Mouse (Mus musculus) lung, adult 18-20 months (tissue): Measurements from ENCODE around the gene Lrmda.

Experiments used
- DNase-seq, 2 experiments: peaks; one replicate each; pipeline ENCODE4 v3.0.0; 2022; ENCODE audit warnings: mixed read lengths in 2 of 2

Gene Lrmda

DNA sequence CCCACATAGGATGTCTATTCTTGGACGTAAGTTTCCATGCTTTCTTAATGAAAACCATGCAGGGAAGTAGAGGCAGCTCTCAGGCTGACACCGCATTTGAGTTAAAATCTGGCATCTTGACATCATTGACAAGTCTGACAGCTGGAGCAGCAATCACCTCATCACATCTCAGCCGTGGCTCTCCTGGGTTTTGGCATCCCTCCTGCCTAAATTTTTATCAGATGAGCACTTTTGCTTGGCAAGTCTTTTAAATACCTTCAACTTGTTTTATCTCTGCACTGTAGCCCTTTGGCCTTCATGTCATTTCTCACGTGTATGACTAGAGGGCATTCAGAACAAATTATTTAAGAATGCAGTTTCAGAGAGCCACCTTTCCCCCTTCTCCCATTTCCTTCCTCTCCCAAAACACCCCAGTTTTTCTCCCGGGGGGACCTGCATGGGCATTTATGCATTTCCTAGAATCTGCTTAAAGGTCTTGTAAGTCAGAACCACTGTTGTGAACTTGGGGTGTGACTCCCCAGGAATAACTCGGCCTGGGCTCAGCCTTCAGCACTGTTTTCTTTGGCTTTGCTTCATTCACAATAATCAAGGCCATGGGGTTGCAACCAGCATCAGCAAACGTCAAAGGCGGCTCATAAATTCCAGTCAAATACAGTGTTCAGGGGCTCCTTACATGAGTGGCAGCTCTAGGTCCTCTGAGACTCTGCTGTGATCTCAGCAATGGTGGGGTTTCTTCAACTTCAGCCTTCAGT lies 975.8 kb downstream of the Lrmda start:
- no peak for DNase-seq

DNA sequence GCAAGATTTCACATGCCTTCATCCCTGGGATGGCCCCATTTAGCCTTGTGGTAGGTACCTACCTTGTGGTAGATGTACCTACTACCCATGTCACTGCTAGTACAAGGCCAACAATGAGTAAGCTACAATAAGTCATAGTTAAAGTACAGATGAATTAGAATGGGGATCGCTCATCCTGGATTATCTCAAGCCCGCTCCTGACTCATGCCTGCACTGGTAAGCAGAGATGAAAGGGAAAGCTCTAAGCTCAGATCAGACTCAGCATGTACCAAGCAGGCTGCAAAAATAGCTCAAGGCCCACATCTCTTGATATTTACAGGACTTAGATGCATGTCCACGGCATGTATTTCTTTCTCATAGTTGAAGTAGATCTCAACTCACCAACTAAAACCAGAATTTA lies 979.4 kb downstream of the Lrmda start:
- no peak for DNase-seq

DNA sequence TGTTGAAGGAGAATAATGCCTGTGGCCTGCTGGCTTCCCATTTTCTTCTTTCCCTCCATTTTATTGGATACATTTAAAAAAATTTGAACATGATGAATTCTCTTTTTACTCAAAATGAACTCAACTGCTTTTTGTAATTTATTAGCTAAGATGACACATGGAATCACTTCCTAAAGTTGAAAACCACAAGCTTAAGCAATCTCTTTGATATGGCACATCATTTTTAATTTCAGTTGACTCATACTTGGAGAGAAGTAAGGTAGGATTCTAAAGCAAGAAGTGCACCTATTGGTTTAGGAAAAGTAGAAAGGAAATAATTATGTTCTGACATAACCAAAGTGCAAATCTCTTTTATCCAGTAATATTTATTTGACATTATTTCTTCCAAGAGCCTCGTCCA lies 992.5 kb downstream of the Lrmda start:
- no peak for DNase-seq

DNA sequence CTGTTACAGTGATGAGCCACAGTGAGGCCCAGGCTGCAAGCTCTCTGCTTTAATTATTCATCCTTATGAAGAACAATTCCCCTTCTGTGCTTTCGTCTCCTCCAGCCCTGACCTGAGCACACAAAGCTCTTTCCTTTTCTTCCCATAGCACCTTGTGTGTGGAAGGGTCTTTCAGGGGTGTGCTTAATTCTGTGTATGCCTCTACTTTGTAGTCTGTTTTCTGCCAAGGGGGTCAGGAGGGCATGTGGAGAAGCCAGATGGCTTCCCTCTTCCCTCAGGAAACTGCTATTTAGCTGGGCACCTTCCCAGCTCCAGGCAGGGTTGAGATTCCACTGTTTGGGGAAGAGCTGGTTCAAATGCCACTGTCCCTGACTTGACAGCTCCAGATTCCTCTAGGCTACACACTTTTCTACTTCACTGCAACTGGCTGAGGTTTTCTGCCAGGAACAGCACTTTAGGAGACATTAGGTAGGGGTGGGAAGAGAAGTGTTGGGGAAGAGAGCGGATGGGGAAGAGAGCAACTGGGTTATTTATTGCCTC lies 995.3 kb downstream of the Lrmda start:
- peak in 1 of 2 experiments; percentile 18 for DNase-seq

DNA sequence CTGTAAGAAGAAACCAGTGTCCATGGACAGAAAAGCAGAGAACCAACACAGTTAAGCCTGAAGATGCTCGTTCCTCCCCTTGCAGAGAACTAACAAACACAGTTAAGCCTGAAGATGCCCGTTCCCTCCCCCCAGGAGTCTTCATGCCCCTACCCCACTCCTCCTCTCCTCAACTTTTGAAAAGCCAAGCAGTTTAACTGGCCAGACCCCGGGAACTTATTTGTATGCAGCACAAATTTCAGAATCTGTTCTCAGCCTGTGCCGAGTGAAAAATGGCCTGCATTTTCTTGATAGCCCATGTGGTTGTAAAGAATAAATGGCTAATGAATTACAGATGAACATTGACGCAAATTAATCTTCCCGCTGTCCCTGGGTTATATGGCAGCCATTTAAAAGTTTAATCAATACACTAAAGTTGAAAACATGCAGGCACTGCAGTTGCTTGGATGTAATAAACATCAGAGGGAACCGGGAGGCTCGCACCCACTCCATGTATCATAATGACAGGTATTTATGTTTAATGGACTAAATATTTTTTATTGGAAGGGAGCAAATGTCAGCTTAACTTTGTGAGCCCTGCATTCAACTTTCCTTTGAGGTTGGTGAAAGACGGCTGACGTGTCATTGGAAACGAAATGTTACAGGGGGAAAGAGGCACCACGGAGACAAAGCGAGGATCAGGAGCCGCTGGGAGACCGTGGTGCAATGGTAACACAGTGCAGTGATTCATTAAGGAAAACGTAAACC lies 996.0 kb downstream of the Lrmda start:
- no peak for DNase-seq

DNA sequence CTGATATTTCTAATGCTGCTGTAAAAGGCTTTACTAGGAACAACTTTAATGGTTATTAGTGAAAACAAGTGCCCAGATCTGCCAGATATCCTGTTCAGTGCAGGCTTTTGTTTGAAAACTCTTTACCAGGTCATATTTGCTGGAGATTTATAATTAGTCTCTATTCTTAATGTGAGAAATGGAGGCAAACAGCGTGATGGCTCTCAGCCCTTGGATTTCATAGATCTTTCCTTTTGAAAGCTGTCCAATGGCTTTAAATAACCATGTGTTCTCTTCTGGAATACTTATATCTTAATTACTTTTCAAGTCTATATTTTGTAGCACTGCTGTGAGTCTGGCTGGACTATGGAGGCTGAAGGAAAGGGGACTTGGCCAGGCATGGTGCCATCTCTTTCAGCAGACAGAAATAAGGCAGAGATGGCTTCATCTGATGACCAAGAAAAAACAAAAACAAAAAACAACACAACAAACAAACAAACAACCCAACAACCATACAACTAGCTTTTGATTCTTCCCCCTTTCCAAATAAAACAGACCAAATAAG lies 996.6 kb downstream of the Lrmda start:
- DNase-seq: no peak

DNA sequence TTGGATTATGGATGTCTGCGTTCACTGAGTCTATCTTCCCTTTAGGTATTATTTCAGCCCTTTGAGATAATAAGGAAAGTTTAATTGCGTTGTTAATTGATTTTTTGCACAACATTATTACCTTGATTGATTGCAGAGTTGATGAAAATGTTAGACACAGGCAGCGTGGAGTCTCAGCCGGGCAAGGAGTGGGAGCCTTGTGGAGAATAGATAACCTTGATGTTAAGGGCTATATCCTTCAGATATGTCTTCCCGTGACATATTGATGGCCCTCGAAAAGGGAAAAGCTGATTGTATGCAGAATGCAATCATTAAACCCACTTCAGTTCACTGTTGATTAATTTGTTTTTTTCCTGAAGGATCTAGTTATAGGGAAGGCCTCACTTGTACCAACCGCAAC lies 1021.5 kb downstream of the Lrmda start:
- no peak for DNase-seq

DNA sequence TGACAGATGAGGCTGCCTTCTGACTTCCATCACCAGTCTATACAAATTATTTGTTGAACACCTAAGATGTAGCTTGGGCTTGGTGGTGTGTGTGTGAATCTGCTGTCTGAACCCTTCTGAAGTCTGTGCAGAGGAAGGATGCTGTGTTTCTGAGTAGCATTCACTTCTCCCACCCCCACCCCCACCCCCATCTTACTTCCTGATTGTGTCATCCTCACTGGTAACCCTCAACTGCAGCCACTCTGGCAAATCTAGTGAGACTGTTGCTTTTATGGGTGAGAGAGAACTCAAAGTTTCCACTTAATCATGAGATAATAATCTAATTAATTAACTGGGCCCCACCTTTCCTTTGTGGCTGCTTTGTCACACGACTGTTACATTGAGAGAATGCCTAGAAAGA lies 1025.8 kb downstream of the Lrmda start:
- DNase-seq: no peak

DNA sequence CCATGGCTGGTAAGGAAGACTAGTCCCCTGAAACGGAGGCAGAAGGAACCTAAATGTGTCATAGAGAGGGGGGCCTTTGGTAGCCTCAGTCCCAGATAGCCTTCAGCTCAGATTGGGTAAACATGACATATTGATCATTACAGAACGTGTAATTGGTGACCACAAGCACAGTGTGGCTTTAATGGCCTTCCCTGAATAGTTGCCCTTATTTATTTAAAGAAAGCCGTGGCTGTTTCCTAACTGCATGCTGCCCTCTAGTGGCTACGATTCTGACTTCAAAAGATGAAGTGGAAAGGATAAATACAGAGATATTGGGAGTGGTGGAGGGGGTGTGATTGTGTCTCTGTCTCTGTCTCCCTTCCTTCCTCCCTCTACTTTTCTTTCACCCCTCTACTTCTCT lies 1026.8 kb downstream of the Lrmda start:
- peak; percentile 39 to 69 for DNase-seq

DNA sequence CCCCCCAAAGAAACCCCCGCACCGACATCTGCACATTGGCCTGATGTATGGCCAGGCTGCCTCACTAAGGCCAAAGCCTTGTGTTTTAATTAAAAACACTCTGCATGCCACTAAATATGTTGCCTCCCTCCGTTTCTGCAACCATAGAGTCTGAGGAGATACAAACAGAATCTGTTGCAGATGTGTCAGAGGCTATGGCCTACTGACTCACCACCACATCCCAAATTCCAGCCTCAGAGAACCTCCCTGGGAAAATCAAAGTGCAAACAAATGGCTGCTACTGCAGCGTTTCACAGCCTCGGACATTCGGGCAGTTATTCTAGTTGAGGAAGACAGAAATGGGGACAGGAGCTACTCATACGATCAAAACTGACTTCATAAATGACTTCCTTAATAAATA lies 1031.9 kb downstream of the Lrmda start:
- DNase-seq: no peak

DNA sequence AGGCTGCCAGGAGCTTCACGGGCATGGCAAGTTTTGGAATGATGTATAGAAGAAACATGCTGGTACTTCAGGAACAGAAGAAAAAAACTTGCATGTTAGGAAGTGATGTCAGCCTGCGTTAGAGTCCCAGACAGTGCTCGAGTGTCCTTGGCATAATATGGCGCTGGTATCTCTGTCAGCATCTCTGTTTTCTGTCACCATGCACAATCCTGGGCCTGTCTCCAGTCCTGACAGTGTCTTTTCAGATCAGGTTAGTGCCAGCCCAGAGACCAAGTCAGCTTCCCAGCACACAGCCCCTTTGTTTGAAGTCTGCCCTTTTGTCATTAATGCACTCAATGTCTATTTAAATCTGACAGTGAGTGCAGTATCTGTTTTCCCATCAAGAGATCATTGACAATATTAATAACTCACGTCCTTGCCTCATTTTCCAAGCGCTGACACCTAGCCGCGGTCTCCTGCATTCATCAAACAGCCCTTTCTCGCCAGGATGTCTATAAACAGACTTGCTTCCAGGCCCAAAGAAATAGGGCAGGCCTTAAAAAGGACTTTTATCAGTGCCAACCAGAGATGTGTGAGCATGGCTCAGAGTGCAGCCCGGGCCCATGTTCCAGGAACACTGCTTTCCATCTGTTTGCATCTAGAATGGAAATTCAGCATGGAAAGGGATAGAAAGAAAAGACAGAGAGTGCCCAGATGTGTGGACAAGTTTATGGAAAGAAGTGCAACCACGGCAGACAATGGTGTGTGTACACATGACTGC lies 1033.5 kb downstream of the Lrmda start:
- no peak for DNase-seq

DNA sequence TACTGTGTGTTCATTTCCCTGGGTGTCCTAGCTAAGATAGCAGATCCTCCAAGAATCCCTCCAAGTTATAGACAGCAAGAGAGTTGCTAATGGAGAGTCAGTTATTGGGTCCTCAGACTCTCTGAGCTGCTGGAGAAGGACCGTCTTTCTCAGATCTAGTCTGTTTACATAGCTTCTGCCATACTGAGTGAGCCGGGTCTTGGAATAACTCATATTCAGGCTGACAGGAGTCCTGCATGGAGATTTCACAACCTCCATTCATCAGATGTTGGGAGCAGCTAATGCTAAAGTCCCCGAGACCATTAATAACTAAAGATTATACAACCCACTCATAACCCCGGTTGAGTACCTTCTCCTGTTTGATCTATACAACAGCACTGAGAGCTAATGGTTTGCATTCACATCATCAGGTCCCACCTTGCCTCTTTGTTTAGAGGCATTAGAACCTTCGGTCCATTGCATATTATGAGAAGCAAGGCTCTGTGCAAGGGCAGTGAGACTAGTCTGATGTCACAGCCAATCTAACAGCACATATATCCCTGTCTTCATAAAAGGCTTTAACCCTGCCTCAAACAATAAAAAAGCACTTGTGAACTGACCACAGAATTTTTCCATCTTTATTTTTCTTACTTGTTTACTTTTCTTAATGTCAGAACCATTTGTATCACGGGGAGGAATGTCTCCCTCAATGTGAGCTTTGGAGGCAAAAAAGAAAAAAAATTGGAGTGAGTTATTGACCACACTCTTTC lies 1037.9 kb downstream of the Lrmda start:
- no peak for DNase-seq

DNA sequence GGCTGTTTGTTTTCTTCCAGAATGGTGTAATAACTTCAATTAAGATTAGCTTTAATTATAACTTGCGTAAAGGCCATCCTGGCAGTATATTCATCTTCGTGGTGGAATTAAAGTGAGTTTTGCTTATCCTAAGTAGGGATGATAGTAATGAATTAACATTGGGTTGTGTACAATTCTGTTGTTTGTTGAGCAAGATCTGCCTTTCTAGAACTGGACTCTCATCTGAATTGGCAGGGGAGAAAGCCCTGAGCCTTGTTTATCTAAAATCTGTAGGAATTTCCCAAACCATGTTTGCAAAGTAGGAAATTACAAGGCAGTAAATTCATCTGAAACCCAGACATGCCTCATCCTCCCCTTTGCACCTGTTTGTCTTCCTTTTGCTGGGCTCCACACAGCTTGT lies 1038.5 kb downstream of the Lrmda start:
- no peak for DNase-seq

DNA sequence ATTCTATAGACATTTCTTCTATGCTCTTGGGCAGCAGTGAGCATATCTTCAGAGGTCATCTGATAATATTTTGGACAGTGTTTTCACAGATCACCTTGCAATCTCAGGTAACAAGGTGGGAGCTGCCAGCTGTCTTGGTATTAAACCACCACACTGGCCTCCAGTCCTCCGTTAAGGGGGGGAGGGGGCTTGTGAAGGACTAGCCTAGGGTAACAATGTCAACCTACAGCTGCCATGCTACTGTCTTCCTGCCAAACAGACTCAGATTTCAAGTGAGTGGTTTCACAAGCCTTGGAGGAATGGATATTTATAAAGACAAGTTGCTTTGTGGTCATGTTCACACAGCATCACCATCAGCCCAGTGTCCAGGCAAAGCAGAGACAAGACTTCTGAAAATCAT lies 1059.2 kb downstream of the Lrmda start:
- no peak for DNase-seq

DNA sequence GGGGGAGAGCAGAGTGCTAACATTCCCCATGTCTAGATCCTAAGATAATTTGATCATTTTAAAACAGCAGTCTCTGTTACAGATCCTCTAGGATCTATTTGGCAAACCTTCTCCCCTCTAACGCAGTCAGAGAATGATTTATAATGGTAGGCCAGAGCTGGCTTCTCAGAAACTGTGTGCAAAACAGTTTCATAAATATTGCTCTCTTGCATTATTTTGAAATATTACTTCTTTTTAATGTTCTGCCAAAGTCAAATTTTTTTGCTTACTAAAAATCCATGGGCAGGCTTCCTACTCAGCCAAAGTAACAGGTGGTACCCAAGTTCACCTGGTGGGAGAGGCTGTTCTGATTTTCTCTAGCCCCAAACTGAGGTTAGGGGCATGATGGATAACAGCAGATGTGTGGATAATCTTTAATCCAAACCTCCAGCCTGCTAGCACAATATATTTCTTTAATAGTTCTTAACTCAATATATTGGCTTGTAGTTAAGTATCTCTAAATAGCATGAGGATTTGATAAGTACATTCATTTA lies 1064.8 kb downstream of the Lrmda start:
- DNase-seq: no peak

DNA sequence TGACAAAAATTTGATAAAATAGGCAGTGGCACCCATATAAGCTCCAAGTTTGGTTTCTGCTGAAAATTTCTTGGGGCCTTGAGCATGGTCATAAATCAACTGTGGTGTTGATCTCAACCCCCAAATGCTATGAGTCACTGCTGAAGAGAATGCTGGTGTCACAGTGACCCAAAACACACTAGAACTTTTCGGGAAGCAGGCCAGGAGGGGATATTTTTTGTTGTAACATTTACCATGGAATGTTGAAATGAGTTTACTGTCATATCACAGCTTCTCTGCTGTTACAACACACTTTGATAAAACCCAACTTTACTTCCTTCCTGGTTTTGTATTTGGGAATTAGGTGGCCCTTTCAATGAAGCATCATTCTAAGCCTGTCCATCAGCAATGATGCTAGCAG lies 1065.3 kb downstream of the Lrmda start:
- peak in 1 of 2 experiments; percentile 45 for DNase-seq

DNA sequence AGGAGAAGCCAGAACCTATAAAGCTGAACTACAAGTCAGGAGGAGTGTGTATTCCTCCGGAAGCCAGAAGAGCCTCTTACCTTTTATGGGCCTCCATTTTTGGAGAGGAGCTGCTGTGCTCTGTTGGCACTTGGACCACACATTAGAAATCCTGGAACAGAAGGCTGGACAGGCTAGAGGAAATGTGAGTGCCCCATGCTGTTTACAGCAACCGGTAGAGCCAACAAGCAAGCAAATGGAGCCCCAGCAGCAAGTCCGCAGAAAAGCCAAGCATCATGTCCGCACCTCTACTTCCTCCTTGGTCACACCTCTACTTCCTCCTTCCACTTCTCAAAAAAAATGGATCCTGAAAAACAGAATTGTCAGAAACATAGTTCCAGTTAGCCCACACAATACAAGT lies 1073.8 kb downstream of the Lrmda start:
- no peak for DNase-seq

DNA sequence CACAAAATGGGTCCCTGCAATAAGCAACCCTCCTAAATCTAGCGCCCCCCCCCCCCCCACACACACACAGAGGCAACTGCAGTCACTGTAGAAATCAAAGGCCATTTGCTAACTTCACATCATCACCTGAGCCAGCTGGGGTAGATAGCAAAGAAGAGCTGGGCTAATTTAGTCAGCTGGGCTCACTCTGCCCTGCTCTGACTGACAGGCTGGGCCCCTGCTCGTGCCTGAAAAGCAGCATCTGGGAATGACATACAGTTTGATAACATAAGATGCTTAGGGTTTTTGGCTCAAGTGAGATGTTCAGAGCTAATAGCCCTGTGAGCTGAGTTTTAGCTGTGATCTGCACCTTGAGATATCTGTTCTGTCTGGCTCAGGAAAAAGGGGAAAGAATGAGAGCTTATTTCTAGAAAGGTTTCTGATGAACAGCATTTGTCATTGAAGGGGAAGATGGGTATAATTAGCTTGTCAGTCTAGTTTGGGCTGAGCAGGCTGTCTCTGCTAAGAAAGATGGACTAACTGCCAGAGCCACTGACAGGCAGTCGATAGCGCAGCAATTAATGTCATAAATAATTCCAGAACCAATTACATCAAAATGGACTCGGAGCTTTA lies 1075.1 kb downstream of the Lrmda start:
- DNase-seq: no peak

DNA sequence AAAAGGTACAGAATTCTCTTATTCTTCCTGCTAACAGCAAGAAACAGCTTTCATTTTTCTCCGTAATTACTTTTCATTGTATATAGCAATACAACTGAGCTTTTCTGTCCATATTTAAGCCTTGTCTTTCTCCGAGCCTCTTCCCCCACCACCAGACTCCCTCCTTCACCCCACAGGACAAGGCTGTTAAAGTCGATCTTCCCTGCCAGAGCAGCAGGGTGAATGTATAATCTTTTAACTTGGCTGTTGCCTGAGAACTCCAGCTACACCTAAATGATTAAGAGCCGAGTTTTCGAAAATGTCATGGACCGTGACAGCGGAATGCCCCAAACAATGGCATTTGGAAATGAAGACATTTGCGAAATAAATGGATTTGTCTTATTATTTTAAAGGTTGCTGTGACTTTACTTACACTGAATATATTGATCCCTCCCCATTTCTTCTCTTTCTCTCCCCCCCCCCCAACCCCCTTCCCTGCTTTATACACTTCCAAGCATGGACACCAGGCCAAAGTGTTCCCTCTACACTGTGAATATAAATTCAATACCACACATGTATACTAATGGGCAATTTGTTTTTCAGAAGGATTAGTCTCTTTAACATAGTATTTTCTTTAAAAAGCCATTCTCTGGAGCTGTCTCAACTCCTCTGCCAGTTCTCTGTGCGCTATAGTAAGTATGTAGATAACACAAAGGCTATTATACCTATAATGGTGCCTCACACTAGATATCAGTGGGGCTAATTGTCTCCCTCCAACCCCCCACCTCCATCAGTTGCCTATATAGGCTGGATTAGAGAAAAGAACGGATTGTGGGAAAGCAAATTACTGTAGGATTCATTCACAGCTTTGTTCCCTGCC lies 1075.9 kb downstream of the Lrmda start:
- DNase-seq: no peak

DNA sequence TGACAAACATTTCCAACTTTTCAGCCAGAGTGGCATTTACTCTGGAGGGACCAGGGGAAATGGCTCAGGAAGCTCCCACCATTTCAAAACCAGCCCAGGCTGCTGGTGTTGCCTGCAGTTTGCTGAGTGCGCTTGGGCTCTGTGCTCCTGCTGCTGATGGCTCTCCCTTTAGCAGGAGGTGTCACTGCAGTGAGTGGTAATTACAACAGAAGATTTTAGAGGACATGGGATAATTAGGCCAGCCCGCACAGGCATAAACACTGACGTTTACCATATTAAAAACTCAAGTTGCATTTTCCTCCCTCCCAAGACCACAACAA lies 1076.5 kb downstream of the Lrmda start:
- no peak for DNase-seq

DNA sequence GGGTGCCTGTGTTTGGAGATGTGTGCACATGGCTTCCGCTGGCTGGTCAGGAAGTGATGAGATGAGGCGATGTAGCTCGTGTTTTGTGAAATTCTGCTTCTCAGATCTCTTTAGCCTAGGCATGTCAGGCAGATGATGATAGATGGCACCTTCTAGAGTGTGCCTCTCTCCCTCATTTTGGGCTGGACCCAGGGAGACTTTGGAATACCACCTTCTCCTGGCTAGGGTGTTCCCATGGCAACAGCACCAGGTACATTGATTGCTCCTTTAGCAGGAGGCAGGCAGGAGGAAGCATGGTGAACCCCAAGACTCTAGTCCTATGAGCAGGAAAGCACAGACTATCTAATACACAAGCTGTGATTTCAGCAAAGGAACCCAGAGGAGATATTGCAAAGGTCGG lies 1076.9 kb downstream of the Lrmda start:
- DNase-seq: no peak
